Mouse (Mus musculus) CD8-positive naive resting alpha-beta T cell, adult 2 months (primary cell): Measurements from ENCODE around the gene Ric1.
"Not testable (repeated sequence)": the region's sequence is repeated elsewhere in the genome, so short reads cannot be mapped to it uniquely, and the experiment has no call there.

Source experiments
- DNase-seq, 2 experiments: peaks; one replicate each; pipeline ENCODE4 v3.0.0; 2022; ENCODE audit warnings: low read depth in 2 of 2, low spot score in 2 of 2

Gene Ric1

DNA sequence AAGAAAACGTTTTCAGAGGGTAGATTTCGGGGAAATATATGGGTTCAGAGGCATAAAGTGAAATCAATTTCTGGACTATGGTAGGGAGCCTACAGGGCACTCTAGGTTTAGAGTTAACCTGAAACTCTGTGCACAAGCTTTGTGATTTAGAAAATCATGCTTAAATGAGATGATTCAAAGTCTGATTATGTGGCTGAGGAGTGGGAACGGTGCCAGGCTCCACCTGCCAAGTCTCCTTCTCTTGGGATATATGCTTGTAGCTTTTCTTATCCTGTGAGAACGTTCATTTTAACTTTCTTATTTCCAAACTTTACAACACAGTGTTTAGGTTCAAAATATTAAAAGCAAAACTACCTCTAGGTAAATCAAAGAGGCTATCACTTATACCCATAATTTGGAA is 2.5 kb downstream of the Ric1 start:
- DNase-seq, result no peak

DNA sequence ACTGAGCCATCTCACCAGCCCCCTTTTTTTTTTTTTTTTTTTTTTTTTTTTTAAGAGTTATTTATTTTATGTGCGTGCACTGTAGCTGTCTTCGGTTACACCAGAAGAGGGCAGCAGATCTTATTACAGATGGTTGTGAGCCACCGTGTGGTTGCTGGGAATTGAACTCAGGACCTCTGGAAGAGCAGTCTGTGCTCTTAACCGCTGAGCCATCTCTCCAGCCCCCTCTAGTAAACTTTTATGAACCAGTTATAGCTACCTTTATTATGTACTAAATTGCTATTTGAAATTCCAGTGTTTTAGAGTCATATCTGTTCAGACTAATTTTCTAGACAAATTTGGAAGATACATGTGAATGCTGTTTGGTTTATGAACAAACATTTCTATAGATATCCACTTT is 3.5 kb downstream of the Ric1 start:
- DNase-seq, result not testable (repeated sequence)

DNA sequence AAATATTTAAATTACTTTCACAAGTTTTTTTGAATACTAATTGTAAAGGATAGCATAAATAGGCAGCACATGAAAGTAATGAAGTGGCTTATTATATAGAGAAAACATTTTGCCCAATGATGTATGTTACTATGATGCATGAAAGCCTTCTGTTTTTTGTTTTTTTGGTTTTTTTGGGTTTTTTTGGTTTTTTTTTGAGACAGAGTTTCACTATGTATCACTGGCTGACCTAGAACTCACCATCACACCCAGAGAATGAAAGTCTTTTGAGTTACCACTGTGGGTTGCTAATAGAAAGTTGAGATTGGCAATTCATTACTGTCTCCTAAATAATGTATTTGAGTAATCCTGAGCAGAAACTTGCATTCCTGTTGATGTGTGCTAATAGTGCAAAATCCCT is 4.8 kb downstream of the Ric1 start:
- DNase-seq, result no peak

DNA sequence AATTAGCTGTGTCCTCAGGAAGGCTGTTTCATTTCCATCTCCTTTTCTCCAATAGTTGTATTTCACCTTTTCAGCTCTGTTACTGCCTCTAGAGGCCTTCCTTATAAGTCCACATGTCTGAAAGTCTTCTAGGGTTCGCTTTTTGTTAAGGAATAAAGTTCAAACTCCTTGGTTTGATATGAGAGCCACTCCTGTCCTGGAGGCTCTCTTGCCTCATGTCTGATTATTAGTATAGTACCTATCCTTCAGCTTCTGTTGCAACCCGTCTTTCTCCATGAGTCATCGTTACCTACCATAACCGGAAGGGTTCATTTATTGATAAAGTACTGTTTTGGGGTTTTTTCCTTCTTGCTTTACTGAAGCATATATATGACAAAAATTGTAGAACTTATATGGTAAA is 5.2 kb downstream of the Ric1 start:
- no peak for DNase-seq

DNA sequence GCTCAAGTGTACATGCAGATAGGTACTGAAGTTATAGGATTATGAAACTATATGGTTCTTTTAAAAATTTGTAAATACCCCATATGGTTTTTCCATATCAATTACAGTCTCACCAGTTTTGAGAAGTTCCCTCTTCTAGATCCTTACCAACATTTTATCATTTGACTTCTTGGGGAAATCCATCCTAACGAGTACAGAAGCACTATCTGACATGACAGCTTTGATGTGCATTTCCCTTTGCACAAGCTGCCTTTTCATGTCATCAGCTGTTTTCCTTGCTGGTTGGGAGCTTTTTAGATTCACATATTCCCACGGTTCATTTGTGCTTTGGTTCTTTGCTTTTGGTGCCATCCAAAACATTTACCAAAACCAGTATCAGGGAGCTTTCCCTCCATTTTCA is 6.5 kb downstream of the Ric1 start:
- DNase-seq, result no peak

DNA sequence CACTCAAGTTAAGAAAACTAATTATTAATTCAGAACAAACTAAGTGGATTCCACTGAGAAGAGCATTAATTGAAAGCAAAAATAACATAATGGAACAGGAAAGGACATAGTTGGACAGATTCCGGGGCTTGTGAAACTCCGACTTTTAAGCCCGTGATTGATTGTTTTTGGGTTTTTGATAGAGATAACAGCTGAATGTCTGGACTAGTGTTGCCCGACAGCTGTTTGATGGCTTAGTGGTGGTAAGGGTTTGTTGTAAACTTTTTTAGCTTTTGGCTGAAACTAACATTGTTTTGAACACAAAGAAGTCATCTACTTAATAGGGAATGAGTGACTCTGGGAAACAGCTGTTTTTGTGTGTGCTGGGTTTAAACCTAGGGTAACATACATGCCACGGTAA is 11.9 kb downstream of the Ric1 start:
- no peak for DNase-seq

DNA sequence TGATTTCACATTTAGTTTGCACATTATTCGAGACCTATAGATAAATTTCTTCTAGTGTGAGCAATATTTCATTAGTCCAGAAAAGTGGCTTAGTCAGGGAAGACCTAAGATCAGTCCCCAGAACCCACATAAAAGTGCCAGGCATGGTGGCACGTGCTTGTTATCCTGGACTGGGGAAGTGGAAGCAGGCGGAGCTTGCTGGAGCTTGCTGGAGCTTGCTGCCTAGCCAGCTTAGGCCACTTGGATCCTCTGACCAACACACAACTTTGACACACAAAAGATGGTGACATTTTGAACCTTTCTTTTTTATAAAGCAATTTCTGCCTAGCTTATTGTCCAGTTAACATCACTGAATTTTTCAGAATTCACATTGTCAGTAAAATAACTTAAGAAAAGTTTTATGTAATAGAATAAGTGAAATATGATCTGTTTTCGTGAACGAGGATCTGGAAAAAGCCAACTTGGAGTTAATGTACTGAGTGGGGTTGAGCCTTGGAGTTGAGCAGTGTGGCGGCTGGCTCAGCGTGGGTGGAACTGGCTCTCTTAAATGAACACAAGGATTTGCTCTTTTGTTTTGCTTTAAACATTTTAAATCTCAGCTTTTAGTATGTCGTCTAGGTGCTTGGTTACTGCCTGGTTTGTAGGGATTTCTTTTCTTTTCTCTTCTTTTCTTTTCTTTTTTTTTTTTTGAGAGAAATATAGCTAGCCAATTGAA is 20.3 kb downstream of the Ric1 start:
- no peak for DNase-seq

DNA sequence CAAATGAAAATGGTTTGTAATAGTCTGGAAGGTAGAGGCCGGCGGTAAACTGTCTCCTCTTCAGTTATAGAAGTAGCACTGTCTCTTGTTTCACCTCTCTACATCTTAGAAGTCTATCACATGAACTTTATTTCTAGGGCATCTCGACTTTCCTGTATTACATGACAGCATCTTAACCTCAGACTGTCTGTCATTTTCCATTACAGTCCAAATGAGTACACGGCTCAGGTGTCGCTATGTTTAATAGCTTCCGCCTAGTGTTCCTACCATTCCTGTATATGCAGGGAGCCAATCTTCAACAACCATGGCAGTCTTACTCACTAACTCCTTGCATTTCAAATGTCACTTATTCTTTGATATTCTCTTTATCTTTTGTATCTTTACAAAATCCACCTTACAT is 21.9 kb downstream of the Ric1 start:
- no peak for DNase-seq

DNA sequence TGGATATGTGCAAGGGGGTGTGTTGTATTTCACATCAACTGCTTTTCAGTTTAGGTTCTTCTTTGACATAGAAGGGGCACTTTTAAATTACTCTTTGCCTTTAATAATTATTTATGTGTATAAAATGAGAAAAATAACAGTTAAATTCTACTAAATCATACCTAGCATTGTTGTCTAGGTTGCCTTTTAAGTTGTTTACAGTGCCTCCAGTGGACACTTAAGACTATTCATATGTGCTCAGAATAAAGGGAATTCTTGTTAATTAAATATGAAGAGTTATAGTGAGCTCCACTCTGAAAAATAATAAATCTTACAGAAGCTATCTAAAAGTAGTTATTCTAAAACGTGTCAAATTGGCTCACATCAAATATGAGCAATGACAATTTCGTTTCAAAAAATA is 28.5 kb downstream of the Ric1 start:
- DNase-seq, result no peak

DNA sequence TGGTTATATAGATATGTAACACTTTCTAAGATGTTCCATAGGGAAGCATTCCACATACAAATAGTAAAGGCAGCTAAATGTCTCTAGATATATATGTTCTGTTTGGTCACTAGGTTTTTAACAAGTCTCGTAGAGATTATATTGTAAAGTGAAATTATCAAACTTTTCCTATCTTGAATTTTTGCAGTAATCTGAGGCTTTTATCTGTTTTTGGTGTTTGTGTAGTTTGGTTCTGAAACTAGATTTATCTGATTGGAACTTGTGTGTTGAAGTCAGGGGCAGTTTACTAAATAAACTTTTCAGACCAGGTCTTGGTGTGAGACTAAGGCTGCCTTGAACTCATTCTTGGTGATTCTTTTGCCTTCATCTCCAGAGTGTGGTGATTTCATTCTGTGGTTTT is 29.0 kb downstream of the Ric1 start:
- DNase-seq, result no peak

DNA sequence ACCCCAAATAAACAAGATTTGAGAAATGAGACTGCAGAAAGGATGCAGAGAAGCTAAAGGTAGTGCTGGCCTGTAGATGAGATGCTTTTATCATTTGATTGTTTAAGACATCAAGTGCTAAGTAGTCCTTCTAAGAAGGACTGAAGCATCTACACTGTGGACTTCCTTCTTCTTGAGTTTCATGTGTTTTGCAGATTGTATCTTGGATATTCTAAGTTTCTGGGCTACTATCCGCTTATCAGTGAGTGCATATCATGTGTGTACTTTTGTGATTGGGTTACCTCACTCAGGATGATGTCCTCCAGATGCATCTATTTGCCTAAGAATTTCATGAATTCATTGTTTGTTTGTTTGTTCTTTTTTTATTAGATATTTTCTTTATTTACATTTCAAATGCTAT is 29.9 kb downstream of the Ric1 start:
- DNase-seq, result not testable (repeated sequence)

DNA sequence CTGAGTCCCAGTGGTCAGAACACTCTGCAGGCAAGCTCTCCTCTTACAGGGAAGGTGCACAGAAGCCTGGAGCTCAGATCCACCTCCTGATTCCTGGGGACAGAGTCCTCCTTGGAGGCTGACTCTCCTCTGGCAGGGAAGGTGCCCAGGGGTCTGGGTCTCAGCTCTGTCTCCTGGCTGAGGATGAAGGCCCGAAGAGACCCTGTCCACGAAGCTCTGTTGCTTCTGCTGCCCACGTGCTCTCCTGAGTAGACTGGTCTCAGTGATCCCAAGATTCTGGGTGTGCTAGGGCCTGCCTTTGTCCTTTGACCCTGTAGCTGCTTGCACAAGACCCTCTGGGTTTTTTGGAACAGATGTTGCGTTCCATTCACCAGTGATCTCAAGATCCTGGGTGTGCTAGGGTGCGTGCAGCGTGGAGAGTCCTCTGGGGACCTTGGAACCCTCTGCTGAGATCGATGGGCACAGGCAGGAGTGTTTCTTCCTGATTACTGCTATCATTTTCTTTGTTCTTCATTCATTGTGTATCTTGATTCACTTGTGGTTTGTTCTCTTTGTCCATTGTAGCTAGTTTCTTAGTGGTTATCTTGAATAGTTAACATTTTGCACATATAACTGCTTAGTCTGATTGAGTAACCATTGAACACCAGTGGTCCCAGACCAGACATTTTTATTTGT is 35.2 kb downstream of the Ric1 start:
- DNase-seq, result not testable (repeated sequence)

DNA sequence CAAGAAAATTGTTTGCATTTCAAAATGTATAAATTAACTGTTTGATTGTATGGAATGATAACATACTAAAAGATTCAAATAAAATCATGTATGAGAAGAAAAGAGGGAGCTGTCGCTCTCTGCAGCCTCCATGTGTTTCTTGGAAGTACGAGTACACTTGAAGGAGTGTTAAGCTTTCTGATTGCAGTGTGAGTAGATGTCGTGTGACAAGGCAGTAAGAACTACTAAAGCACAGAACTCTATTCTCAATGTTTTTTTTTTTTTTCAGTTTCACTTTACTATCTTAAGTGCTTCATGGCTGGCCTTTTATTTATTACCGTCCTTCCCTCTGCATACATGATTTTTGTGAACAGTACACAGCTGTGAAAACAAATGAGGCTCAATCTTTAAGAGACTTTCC is 40.1 kb downstream of the Ric1 start:
- no peak for DNase-seq

DNA sequence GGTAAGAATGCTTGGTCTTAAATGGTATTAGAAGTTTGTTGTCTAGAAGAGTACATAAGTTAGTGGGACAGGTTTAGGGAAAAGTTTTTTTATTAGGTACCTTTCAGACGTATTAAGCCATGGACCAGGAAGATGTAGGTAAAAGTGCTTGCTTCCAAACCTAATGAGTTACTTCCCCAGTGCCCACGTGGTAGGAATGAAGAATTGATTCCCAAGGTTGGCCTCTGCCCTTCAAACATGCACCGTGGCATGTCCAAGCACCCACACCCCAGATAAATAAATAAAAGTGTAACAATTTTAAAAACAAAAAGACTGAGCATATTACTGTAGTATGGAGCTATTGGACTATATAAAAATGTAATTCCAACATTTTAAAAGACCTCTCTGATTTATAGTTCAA is 40.5 kb downstream of the Ric1 start:
- no peak for DNase-seq

DNA sequence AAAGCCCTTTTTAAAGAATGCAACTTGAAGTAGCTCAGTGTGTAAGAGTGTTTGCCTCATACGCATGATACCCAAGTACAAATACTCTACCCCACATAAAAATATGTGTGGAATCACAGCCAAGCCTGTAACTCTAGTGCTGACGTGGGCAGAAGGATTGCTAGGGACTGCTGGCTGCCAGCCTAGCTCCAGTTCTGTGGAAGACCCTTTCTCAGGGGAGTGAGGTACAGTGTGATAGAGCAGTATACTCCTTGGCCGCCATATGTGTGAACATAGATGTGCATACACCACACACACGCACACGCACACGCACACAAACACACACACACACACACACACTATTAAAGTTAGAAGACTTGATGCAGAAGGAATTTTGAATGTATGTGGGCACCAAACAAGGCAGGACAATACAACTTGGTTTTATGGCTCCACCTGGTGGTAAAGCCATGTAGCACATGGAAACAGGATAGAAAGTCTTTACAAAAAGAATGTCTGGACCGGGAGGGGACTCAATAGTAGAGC is 41.2 kb downstream of the Ric1 start:
- peak; percentile 27 to 58 for DNase-seq

DNA sequence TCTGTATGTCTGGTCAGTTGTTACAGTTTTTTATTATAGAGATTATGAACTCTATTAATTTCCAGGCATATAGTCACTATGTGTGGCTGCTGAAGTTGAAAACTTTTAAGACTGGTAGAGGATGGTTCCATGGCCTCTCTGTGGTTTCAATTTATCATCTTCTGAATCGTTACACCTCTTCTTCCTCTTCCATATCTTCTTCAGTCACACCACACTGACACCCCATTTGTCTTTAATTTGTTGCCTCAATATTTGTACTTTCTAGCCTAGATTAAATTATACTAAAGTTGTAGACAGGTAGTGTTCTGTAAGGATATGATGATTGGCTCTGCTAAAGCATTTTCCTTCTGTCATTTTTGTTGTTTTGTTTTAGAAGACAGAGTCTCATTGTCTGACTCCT is 44.4 kb downstream of the Ric1 start:
- no peak for DNase-seq

DNA sequence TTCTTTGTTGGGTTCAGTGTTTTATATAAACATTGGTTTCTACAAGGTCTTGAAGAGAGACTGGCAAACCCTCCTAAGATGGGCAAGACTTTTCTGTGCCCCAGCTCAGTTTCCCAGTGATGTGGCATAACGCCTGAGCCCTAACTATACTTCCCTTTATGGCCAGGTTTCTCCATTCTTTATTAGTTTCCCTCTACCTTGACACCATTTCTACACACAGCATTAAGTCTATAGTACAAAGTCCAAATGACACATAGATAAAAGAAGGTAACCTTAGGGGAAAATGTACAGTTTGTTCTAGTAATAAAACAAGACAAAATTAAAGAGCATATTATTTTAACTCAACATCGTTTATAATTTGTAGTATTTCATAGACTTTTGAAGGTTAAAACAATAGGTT is 60.4 kb downstream of the Ric1 start:
- DNase-seq, result no peak

DNA sequence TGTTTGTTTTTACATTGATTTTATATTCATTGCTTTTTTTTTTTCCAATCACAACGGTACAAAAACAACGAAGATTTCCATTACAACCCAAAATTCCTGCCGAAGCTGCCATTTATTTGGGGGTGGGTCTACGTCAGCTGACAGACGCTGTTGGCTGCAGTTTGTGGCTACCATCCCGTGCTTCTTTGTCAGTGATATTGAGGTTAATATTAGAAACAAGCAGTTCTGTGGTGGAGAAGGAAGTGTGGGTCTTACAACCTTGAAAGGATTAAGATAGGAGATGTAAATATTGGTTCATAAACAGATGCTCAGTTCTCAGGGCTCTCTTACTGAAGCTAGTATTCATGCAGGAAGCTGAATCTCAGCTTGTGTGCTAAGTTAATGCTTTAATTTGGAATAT is 61.7 kb downstream of the Ric1 start:
- DNase-seq, result no peak

DNA sequence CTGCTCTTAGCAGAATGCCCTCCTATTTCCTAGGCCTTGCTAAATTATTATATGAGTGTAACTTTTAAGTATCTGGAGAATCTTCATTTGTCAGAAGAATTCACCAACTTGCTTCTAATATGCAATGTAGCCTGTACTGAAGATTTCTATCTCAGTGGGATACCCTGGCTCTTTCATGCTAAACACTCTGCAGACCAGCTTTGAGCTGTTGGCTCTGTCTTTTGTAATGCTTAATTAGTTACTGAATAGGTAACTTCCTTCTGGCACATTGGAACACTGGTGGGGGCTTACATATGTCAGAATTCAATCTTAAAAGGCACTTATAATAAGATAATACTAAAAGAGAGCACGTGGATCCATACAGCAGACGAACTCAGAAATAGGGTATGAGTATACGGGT is 71.7 kb downstream of the Ric1 start:
- DNase-seq, result not testable (repeated sequence)

DNA sequence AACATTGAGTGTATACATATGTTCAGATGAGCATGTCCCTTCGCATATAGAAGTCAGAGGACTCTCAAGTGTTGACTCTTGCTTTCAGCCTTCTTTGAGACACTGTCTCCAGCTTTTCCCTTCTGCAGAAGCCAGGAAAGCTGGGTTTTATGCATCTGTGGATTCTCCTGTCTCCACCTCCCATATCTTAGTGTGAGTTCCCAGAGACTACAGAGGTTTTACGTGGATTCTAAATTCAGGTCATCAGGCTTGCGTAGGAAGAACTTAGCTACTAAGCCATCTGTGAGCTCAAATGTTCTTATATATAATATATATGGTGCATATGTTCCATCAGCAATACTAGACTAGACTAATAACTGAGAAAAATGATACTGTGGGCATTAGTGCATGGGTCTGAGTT is 74.2 kb downstream of the Ric1 start:
- DNase-seq, result no peak

DNA sequence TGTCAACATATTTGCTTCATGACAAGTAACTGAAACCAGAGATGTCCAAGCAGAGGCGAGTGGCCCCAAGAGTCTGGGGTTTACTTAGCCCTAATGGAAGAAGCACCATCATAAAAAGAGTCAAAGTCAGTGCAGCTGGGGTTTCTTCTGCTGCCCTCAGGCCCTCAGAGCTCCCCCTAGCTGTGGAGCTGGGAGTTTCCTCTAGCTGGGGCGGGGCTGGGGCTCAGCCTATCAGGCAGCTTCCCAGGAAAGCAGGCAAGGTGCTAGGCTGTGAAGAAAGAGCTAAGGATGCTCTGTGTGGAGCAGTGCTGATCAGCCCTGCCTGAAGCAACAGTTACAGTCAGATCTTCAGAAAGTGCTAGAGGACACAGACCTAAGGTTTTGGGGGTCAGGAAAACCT is 74.9 kb downstream of the Ric1 start:
- peak in 1 of 2 experiments; percentile 31 for DNase-seq

DNA sequence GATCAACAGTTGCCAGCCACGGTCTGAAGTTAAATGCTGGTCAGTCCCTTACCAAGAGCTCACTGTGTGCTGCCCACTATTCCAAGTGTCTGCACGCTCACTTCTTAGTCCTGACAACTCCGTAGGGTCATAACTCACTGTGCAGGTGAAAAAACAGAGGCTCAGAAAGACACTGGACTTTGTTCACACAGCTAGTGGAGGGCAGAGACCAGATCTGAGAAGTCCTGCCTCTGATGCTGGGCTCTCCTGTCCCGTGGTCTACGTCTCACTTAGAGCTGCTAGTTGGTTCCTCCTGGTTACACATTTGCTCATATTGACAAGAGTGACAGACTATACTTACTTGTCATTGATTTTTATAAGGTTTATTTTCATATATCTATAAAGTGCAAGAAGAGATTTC is 76.9 kb downstream of the Ric1 start:
- no peak for DNase-seq
